Mouse (Mus musculus) lung, postnatal 14 days (tissue): ENCODE results near the gene Olfr923.
"Not testable (repeated sequence)": the region's sequence is repeated elsewhere in the genome, so short reads cannot be mapped to it uniquely, and the experiment has no call there.

Source experiments
- DNase-seq: peaks from one replicate; pipeline ENCODE4 v3.0.0; 2021

The Olfr923 gene

GRCm38 (mm10) chr9:38826245-38826644 lies at the start of gene Olfr923:
Olfr923 (plus strand) TSS chr9:38826545.
- no peak for DNase-seq

- DNase-seq, result no peak
These were observed 33.7 kb upstream of the Olfr923 start for GRCm38 (mm10) chr9:38792689-38793088.

GRCm38 (mm10) chr9:38805696-38806095 lies 20.6 kb upstream of the Olfr923 start:
- DNase-seq, result no peak

GRCm38 (mm10) chr9:38814314-38814713 lies 12.0 kb upstream of the Olfr923 start, which contains the start of gene Olfr922:
Olfr922 (plus strand) TSS chr9:38814614.
- no peak for DNase-seq

GRCm38 (mm10) chr9:38815458-38815986 lies 10.8 kb upstream of the Olfr923 start:
- DNase-seq, result no peak

GRCm38 (mm10) chr9:38833027-38833426 lies 6.7 kb downstream of the Olfr923 start:
- no peak for DNase-seq

GRCm38 (mm10) chr9:38844149-38844548 lies 17.8 kb downstream of the Olfr923 start, which contains the start of gene Olfr924:
Olfr924 (plus strand) TSS chr9:38844449.
- no peak for DNase-seq

- no peak for DNase-seq
These were observed 28.4 kb downstream of the Olfr923 start, which contains the start of gene Olfr26 for GRCm38 (mm10) chr9:38854760-38855159. Olfr26 (plus strand) TSS chr9:38855060.

GRCm38 (mm10) chr9:38874880-38875279 lies 48.5 kb downstream of the Olfr923 start:
- DNase-seq, result not testable (repeated sequence)

- DNase-seq, result no peak
These were observed 50.5 kb downstream of the Olfr923 start, which contains the start of gene Olfr926 for GRCm38 (mm10) chr9:38876826-38877225. Olfr926 (plus strand) TSS chr9:38877126.
